Mouse (Mus musculus): ENCODE measurements around the gene Sdc4. TPM values are rescaled to one million over a fixed set of nuclear protein-coding genes. Genes with fewer than 3 reads are reported as not detected.

Sdc4 gene
- total RNA-seq, 2 experiments from 2014 or later, result 75.2 to 93.9 TPM

- no peak for DNase-seq (ENCODE audit: low spot score in 2 of 2)
Observed at GRCm38 (mm10) chr2:164452000-164452676, 8.5 kb upstream of the Sdc4 start.

GRCm38 (mm10) chr2:164449341-164450042 lies 5.8 kb upstream of the Sdc4 start:
- DNase-seq (ENCODE audit: low spot score in 2 of 2), result no peak

- no peak for DNase-seq (ENCODE audit: low spot score in 2 of 2)
Observed at GRCm38 (mm10) chr2:164448921-164449320, 5.2 kb upstream of the Sdc4 start.

- no peak for DNase-seq (ENCODE audit: low spot score in 2 of 2)
Observed at GRCm38 (mm10) chr2:164448140-164448539, 4.5 kb upstream of the Sdc4 start.

- no peak for DNase-seq (ENCODE audit: low spot score in 2 of 2)
Observed at GRCm38 (mm10) chr2:164446086-164446469, 2.4 kb upstream of the Sdc4 start.

GRCm38 (mm10) chr2:164445399-164446085 lies 1.9 kb upstream of the Sdc4 start:
- DNase-seq (ENCODE audit: low spot score in 2 of 2), result no peak

GRCm38 (mm10) chr2:164444701-164445100 lies 1.0 kb upstream of the Sdc4 start:
- no peak for DNase-seq (ENCODE audit: low spot score in 2 of 2)

- DNase-seq (ENCODE audit: low spot score in 2 of 2), result peak; percentile 76 to 78
Observed at GRCm38 (mm10) chr2:164443051-164443437, 643 bp downstream of the Sdc4 start.

GRCm38 (mm10) chr2:164442315-164443050 lies 1.2 kb downstream of the Sdc4 start:
- DNase-seq (ENCODE audit: low spot score in 2 of 2), result no peak

GRCm38 (mm10) chr2:164441731-164442130 lies 2.0 kb downstream of the Sdc4 start:
- no peak for DNase-seq (ENCODE audit: low spot score in 2 of 2)

- DNase-seq (ENCODE audit: low spot score in 2 of 2), result no peak
Observed at GRCm38 (mm10) chr2:164441155-164441554, 2.5 kb downstream of the Sdc4 start.

GRCm38 (mm10) chr2:164440314-164440713 lies 3.4 kb downstream of the Sdc4 start:
- no peak for DNase-seq (ENCODE audit: low spot score in 2 of 2)

GRCm38 (mm10) chr2:164439001-164439421 lies 4.7 kb downstream of the Sdc4 start:
- DNase-seq (ENCODE audit: low spot score in 2 of 2), result no peak

GRCm38 (mm10) chr2:164438257-164438656 lies 5.4 kb downstream of the Sdc4 start:
- DNase-seq (ENCODE audit: low spot score in 2 of 2), result no peak

- no peak for DNase-seq (ENCODE audit: low spot score in 2 of 2)
Observed at GRCm38 (mm10) chr2:164437710-164438109, 6.0 kb downstream of the Sdc4 start.

GRCm38 (mm10) chr2:164436961-164437360 lies 6.7 kb downstream of the Sdc4 start:
- DNase-seq (ENCODE audit: low spot score in 2 of 2), result no peak

- no peak for DNase-seq (ENCODE audit: low spot score in 2 of 2)
Observed at GRCm38 (mm10) chr2:164436215-164436913, 7.3 kb downstream of the Sdc4 start.

GRCm38 (mm10) chr2:164435216-164436090 lies 8.2 kb downstream of the Sdc4 start:
- DNase-seq (ENCODE audit: low spot score in 2 of 2), result no peak

- DNase-seq (ENCODE audit: low spot score in 2 of 2), result no peak
Observed at GRCm38 (mm10) chr2:164434681-164435080, 9.0 kb downstream of the Sdc4 start.
